Mouse (Mus musculus) midbrain, embryonic 11.5 days (tissue): ENCODE results near the gene Faah. TPM values are rescaled to one million over a fixed set of nuclear protein-coding genes. Genes with fewer than 3 reads are reported as not detected.
A peak's percentile ranks its signal among the peaks of the same experiment; 100 is the strongest.

Experiments
- ATAC-seq: fragments of 200-750 bp; cut with Nextera tagmentation; 2 replicates; pipeline ENCODE4 v1.8.0; 2017; ENCODE audit warnings: moderate TSS enrichment, moderate library complexity; ENCODE audit not compliant: low FRiP score
- DNase-seq: peaks from one replicate; pipeline ENCODE4 v3.0.0; 2015; ENCODE audit warnings: low spot score; ENCODE audit errors: missing footprints
- H3K27ac ChIP-seq: fragments of 300-500 bp; sonication (generic); 2 replicates; pipeline ENCODE4 v1.5.1; 2014; ENCODE audit warnings: low read depth, low read length
- H3K27me3 ChIP-seq: fragments of 300-500 bp; sonication (generic); 2 replicates; pipeline ENCODE4 v1.6.1; 2014; ENCODE audit warnings: mild to moderate bottlenecking, low read length, moderate library complexity, mixed read lengths; ENCODE audit not compliant: control insufficient read depth, insufficient read depth
- H3K36me3 ChIP-seq: fragments of 300-500 bp; sonication (generic); 2 replicates; pipeline ENCODE4 v1.6.1; 2014; ENCODE audit warnings: mild to moderate bottlenecking, low read length, moderate library complexity, mixed read lengths; ENCODE audit not compliant: control insufficient read depth, insufficient read depth
- H3K4me1 ChIP-seq: fragments of 300-500 bp; sonication (generic); 2 replicates; pipeline ENCODE4 v1.6.1; 2014; ENCODE audit warnings: low read length; ENCODE audit not compliant: control insufficient read depth, insufficient read depth
- H3K4me2 ChIP-seq: fragments of 300-500 bp; sonication (generic); 2 replicates; pipeline ENCODE4 v1.6.1; 2014; ENCODE audit warnings: mild to moderate bottlenecking, moderate library complexity
- H3K4me3 ChIP-seq: fragments of 300-500 bp; sonication (generic); 2 replicates; pipeline ENCODE4 v1.5.1; 2014; ENCODE audit warnings: low read depth, low read length
- H3K9ac ChIP-seq: fragments of 300-500 bp; sonication (generic); 2 replicates; pipeline ENCODE4 v1.6.1; 2014; ENCODE audit warnings: low read length
- H3K9me3 ChIP-seq: fragments of 300-500 bp; sonication (generic); 2 replicates; pipeline ENCODE4 v1.6.1; 2016; ENCODE audit warnings: low read length; ENCODE audit not compliant: control insufficient read depth
- WGBS: fragments of 180-500 bp; shearing (Covaris S2); extraction: QIAGEN DNeasy Blood & Tissue Kit; methylation state at CpG from one replicate; pipeline ENCODE4 v1.1.7; 2014; 5-methylcytosine and 5-hydroxymethylcytosine counted together
- polyA plus RNA-seq: library from polyadenylated mRNA; unstranded; fragments of >200 nt; fragmentation: Nextera tagmentation; extraction: Ambion mirVana; gene quantifications from 2 replicates; pipeline ENCODE4 v1.2.1, GENCODE M21; 2014

Faah gene
- polyA plus RNA-seq, 1 experiment from 2014 or later = 1.8 TPM

DNA sequence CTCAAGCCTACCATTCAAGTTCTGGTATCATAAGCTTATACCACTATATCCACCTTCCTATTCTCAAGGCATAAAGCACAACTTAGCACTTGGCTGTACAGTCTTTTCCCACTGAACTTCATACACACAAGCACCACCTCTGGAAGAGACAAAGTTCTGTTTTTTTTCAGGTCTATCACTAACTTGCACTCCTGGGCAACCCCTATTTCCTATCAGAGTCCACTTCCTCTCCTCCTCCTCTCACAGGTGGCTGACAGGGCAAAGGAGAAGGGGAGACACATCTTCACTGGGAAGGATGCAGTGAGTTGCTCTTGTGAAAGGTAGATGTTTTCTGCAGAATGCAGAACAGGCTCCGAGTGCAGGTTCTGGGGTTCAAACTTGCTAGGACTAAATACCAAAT lies 30.0 kb upstream of the Faah start:
- no peak overlapping the region for H3K4me3 ChIP-seq
- H3K9me3 ChIP-seq = no peaks in the 10 kb centered on the region
- WGBS = 96% methylated on average over 1 of the region's 1 CpGs
- no peak for DNase-seq
- no peak overlapping the region for H3K9ac ChIP-seq
- H3K4me1 ChIP-seq = no peaks in the 10 kb centered on the region
- ATAC-seq = no peak
- no peaks in the 10 kb centered on the region for H3K27me3 ChIP-seq
- no peak overlapping the region for H3K4me2 ChIP-seq
- H3K27ac ChIP-seq = no peak overlapping the region
- no peaks in the 10 kb centered on the region; the same call in 1 of the 2 replicates for H3K36me3 ChIP-seq

DNA sequence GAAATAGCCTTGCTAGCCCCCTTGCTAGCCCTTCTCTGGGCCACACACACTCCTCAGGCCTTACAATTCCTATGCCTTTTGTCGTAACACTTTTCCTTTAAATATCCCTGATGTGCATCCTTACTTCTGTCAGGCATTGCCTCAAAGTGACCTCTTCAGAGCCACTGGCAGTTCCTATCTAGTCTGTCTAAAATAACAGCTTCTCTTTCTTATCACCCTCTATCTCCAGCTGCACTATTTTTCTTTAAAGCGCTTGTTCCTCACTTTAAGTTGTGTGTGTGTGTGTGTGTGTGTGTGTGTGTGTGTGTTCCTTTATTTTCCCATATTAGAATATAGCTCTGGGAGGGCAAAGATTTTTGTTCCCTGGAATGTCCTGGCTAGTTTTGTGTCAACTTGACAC lies 28.9 kb upstream of the Faah start:
- Histone ChIP-seq H3K4me1 (no peaks in the 10 kb centered on the region), H3K27me3 (no peaks in the 10 kb centered on the region), H3K36me3 (peaks cover 2% of the 10 kb centered on the region; the same call in 1 of the 2 replicates), H3K27ac (no peak overlapping the region), H3K4me2 (no peak overlapping the region), H3K9ac (no peak overlapping the region), H3K9me3 (no peaks in the 10 kb centered on the region), H3K4me3 (no peak overlapping the region)
- WGBS = 91% methylated on average over 2 of the region's 2 CpGs
- ATAC-seq (no peak), DNase-seq (no peak)

DNA sequence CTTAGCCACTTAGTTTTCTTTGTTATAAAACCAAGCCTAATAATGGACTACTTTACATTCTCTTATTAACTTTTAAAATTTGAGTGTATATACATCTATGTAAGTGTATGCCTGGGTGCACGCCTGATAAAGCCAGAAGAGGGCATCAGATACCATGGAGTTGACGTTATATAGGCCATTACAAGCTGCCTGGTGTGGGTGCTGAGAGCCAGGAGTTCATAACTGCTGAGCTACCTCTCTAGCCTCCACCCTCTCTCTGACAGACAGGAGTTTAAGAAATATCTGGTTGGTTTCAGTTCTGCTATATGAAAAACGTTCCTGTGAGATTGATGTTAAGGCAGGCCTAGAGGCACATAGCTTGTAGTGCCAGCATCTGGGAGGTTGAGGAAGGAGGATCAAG lies 24.5 kb upstream of the Faah start:
- WGBS = 78% methylated on average over 3 of the region's 3 CpGs
- DNase-seq = no peak
- Histone ChIP-seq H3K9ac (no peak overlapping the region), H3K4me3 (no peak overlapping the region), H3K27me3 (no peaks in the 10 kb centered on the region), H3K4me2 (no peak overlapping the region), H3K4me1 (no peaks in the 10 kb centered on the region), H3K9me3 (no peaks in the 10 kb centered on the region), H3K27ac (no peak overlapping the region), H3K36me3 (peaks cover 2% of the 10 kb centered on the region; the same call in 1 of the 2 replicates)
- ATAC-seq = no peak

DNA sequence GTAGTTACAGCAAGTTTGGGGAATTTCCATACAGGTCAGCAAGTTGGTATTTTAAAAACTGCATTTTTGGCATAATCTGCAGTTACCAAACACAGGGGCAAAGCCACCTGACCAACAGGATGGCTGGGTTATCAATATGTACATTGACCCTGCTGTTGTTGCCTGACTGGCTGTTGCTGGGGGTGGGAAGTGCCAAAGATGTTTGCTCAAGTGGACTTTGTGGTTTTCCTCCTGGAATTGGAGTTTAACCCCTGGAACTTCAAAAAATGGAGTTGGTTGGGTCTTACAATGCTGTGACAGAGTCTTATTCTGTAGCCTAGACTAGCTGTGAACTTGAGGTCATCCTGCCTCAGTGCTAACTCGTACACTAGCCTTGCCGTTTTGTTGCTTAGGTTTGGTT lies 22.7 kb upstream of the Faah start:
- H3K9ac ChIP-seq = no peak overlapping the region
- DNase-seq (no peak), ATAC-seq (no peak)
- no peak overlapping the region for H3K4me3 ChIP-seq
- no peaks in the 10 kb centered on the region for H3K9me3 ChIP-seq
- H3K27me3 ChIP-seq = no peaks in the 10 kb centered on the region
- H3K4me1 ChIP-seq = no peaks in the 10 kb centered on the region
- no peak overlapping the region for H3K27ac ChIP-seq
- peaks cover 2% of the 10 kb centered on the region; the same call in 1 of the 2 replicates for H3K36me3 ChIP-seq
- 98% methylated on average over 2 of the region's 2 CpGs for WGBS
- no peak overlapping the region for H3K4me2 ChIP-seq

DNA sequence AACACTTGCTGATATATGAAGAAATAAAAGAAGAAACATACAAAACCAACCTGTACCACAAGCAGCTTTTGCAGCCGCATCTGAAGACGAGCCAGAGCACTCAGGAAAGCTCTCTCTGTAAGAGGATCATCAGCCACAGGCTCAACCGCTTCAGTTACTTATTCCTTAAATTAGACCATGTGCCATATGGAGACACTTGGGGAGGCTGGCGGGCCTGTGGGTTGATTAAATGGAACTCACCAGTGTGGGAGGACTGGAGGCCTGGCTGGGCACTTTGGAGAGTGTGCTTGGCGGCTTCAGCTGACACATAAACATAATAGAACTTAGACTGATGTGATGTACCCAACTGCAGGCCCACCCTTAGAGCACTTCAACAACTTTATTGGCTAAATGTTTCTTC lies 15.6 kb upstream of the Faah start:
- Histone ChIP-seq H3K27ac (no peak overlapping the region), H3K4me2 (no peak overlapping the region), H3K36me3 (no peaks in the 10 kb centered on the region; the same call in 1 of the 2 replicates), H3K9ac (no peak overlapping the region), H3K27me3 (no peaks in the 10 kb centered on the region), H3K4me1 (no peaks in the 10 kb centered on the region), H3K4me3 (no peak overlapping the region), H3K9me3 (no peaks in the 10 kb centered on the region)
- ATAC-seq = no peak
- 87% methylated on average over 5 of the region's 5 CpGs for WGBS
- no peak for DNase-seq

DNA sequence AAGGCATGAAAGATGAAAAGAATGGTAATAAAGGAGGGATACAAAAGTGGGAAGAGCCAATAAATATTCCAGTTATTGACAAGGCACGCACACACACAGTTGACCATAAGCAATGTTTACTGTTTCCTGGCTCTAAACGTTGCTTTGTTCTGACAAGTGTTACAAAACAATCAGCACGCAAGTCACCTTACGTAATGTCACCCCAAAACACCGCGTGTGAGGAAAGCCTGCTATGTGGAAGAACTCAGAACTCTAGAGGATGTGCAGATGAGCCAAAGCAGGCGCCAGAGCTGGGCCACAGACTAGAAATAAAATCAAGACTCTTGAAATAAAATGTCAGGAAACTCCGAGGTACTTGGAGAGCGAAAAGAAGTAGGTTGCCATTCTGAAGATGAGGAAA lies 15.2 kb upstream of the Faah start:
- Histone ChIP-seq H3K36me3 (no peaks in the 10 kb centered on the region; the same call in 1 of the 2 replicates), H3K4me3 (no peak overlapping the region), H3K9ac (no peak overlapping the region), H3K27me3 (no peaks in the 10 kb centered on the region), H3K4me2 (no peak overlapping the region), H3K4me1 (no peaks in the 10 kb centered on the region), H3K27ac (no peak overlapping the region), H3K9me3 (no peaks in the 10 kb centered on the region)
- ATAC-seq (no peak), DNase-seq (no peak)
- 90% methylated on average over 9 of the region's 9 CpGs for WGBS

DNA sequence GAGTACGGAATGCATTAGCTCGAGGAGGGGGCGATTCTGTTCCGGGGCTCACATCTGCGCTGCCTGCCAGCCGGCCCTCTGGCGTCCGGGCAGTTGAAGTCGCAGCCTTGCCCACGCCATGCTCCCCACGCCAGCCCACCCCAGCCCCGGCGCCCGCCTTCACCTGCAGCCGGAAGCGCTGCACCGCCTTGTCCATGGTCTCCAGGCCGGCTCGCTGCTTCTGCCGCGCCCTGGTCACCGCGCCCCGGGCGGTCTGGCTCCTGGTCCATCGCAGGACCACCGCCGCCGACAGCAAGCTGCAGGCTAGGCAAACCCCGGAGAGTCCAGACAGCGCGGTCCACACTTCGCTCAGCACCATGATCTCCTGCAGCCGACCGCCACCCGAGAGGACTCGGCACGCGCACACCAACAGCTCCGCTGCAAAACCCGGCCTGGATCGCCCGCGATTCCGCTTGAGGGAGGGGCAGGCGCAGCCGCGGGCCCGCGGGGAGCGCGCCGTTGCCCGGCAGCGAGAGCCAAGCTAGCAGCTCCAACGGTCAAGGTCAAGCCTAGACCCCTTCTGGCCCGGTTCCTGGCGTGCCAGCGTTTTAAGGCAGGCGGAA lies 325 bp downstream of the Faah start:
- H3K4me2 ChIP-seq = peak overlapping the region; percentile 98
- peaks cover 8% of the 10 kb centered on the region for H3K4me1 ChIP-seq
- H3K9ac ChIP-seq = peak overlapping the region; percentile 67
- H3K4me3 ChIP-seq = peak overlapping the region; percentile 65
- H3K36me3 ChIP-seq = no peaks in the 10 kb centered on the region
- no peak overlapping the region for H3K27ac ChIP-seq
- peaks cover 45% of the 10 kb centered on the region for H3K27me3 ChIP-seq
- no peaks in the 10 kb centered on the region for H3K9me3 ChIP-seq
- WGBS = 0% methylated on average over 60 of the region's 60 CpGs
- DNase-seq = peak; percentile 97
- ATAC-seq = peak; percentile 92

DNA sequence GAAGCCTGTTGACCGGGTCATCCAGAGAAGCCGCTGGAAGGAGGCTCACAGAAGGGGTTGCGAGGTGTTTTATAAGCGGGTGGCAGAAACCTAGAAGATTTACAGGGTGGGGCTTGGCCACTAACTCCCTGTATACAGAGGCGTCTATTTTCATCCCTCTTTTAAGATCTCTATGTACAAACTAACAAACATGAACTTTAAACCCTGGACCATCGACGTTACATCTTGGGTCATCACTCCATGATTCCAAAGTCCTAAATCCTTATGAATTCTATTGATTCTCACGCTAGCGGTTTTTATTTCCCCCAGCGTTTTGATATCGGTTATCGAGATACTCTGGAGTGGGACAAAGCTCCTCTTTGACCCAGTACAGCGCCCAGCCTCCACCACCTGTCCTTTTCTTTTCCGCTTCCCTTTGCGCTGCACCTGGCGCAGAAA lies 845 bp downstream of the Faah start:
- WGBS = 10% methylated on average over 16 of the region's 16 CpGs
- ATAC-seq = peak; percentile 41
- Histone ChIP-seq H3K9ac (peak overlapping the region; percentile 67), H3K4me1 (peaks cover 8% of the 10 kb centered on the region), H3K36me3 (no peaks in the 10 kb centered on the region), H3K4me2 (peak overlapping the region; percentile 98), H3K4me3 (peak overlapping the region; percentile 65), H3K9me3 (no peaks in the 10 kb centered on the region), H3K27me3 (peaks cover 44% of the 10 kb centered on the region), H3K27ac (no peak overlapping the region)
- DNase-seq = no peak

DNA sequence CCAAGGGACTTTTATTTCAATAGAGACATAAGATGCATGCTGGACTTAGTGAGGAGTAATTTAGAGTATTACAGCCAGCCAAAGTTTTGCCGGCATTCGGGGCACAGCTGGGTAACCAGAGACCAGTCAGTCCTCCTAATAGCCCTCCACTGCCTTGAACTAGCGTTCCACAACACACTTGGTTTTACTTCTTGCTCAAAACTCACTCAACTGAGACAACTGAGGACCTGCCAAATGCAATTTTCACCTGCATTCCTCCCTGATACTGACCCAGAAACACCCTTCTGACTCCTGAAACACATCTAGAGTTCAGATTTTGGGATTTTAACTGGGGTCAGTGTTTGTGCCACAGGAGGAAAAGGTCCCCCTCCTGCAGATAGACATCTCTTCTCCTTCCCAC lies 1.3 kb downstream of the Faah start:
- 65% methylated on average over 3 of the region's 3 CpGs for WGBS
- Histone ChIP-seq H3K4me2 (no peak overlapping the region), H3K27ac (no peak overlapping the region), H3K4me3 (0 out of 2 replicates have a peak overlapping the region, but pooled peaks have one; percentile 65), H3K27me3 (peaks cover 43% of the 10 kb centered on the region), H3K36me3 (no peaks in the 10 kb centered on the region), H3K9me3 (no peaks in the 10 kb centered on the region), H3K4me1 (peaks cover 8% of the 10 kb centered on the region), H3K9ac (no peak overlapping the region)
- ATAC-seq (no peak), DNase-seq (peak; percentile 85)
